Mouse (Mus musculus) c-Kit-negative CD71-positive TER-119-positive erythroid progenitor cells, embryonic 14.5 days (primary cell): ENCODE results near the gene Tssk6.

Source experiments
- DNase-seq: peaks from one replicate; pipeline ENCODE4 v3.0.0-alpha.2; 2013; ENCODE audit warnings: low read depth, low spot score

Tssk6 gene

GRCm38 (mm10) chr8:69902163-69903062, at the start of gene Tssk6, which contains the start of the genes Ndufa13 and Yjefn3:
Gene Tssk6 (plus strand): TSS chr8:69902184.
Gene Ndufa13 (minus strand): TSS chr8:69902558.
Gene Yjefn3 (minus strand): TSS chr8:69902712.
- peak; percentile 36 for DNase-seq

GRCm38 (mm10) chr8:69853869-69854268, 48.1 kb upstream of the Tssk6 start:
- DNase-seq: no peak

- no peak for DNase-seq
Observed at GRCm38 (mm10) chr8:69860807-69861206, 41.2 kb upstream of the Tssk6 start.

GRCm38 (mm10) chr8:69861251-69861650, 40.7 kb upstream of the Tssk6 start:
- no peak for DNase-seq

- DNase-seq: no peak
Observed at GRCm38 (mm10) chr8:69863387-69864020, 38.5 kb upstream of the Tssk6 start.

- no peak for DNase-seq
Observed at GRCm38 (mm10) chr8:69864180-69864579, 37.8 kb upstream of the Tssk6 start.

GRCm38 (mm10) chr8:69867696-69868326, 34.2 kb upstream of the Tssk6 start:
- no peak for DNase-seq

- no peak for DNase-seq
Observed at GRCm38 (mm10) chr8:69870003-69870765, 31.8 kb upstream of the Tssk6 start.

GRCm38 (mm10) chr8:69870907-69871306, 31.1 kb upstream of the Tssk6 start:
- DNase-seq: no peak

- DNase-seq: peak; percentile 46
Observed at GRCm38 (mm10) chr8:69874155-69874554, 27.8 kb upstream of the Tssk6 start.

- DNase-seq: no peak
Observed at GRCm38 (mm10) chr8:69874654-69875053, 27.3 kb upstream of the Tssk6 start.

GRCm38 (mm10) chr8:69876097-69876496, 25.9 kb upstream of the Tssk6 start:
- DNase-seq: no peak

GRCm38 (mm10) chr8:69876967-69877366, 25.0 kb upstream of the Tssk6 start:
- DNase-seq: no peak

- no peak for DNase-seq
Observed at GRCm38 (mm10) chr8:69877396-69877795, 24.6 kb upstream of the Tssk6 start.

GRCm38 (mm10) chr8:69877992-69878391, 24.0 kb upstream of the Tssk6 start:
- no peak for DNase-seq

- DNase-seq: no peak
Observed at GRCm38 (mm10) chr8:69879678-69880077, 22.3 kb upstream of the Tssk6 start.

- DNase-seq: no peak
Observed at GRCm38 (mm10) chr8:69880841-69881240, 21.1 kb upstream of the Tssk6 start.

GRCm38 (mm10) chr8:69881261-69881865, 20.6 kb upstream of the Tssk6 start:
- no peak for DNase-seq

- no peak for DNase-seq
Observed at GRCm38 (mm10) chr8:69882021-69882756, 19.8 kb upstream of the Tssk6 start.

GRCm38 (mm10) chr8:69882833-69883600, 19.0 kb upstream of the Tssk6 start:
- DNase-seq: no peak
